Mouse (Mus musculus): Measurements from ENCODE around the gene Aldh3b3. TPM values are rescaled to one million over a fixed set of nuclear protein-coding genes. Genes with fewer than 3 reads are reported as not detected.

The Aldh3b3 gene
- not detected for total RNA-seq (2021)
- long read RNA-seq, experiment 1, result 0 reads
- long read RNA-seq, experiment 2, result 0 reads

- no peak for DNase-seq
- intact Hi-C loops (cut with DNase I; ENCODE audit: low total_unique reads), result no loop called here
Observed at GRCm38 (mm10) chr19:3958470-3958869, at the start of gene Aldh3b3. Aldh3b3 (plus strand) TSS chr19:3958645.

- no peak for DNase-seq
- intact Hi-C loops (cut with DNase I; ENCODE audit: low total_unique reads), result no loop called here
Observed at GRCm38 (mm10) chr19:3910206-3910605, 48.2 kb upstream of the Aldh3b3 start.

- intact Hi-C loops (cut with DNase I; ENCODE audit: low total_unique reads), result no loop called here
- peak; percentile 88 for DNase-seq
Observed at GRCm38 (mm10) chr19:3912337-3913204, 45.9 kb upstream of the Aldh3b3 start, which contains the start of gene Ndufs8. Ndufs8 (minus strand) TSS chr19:3912774.

- no peak for DNase-seq
- intact Hi-C loops (cut with DNase I; ENCODE audit: low total_unique reads), result no loop called here
Observed at GRCm38 (mm10) chr19:3913692-3914091, 44.8 kb upstream of the Aldh3b3 start.

GRCm38 (mm10) chr19:3914535-3914934 lies 43.9 kb upstream of the Aldh3b3 start:
- DNase-seq, result no peak
- intact Hi-C loops (cut with DNase I; ENCODE audit: low total_unique reads), result no loop called here

GRCm38 (mm10) chr19:3916727-3917126 lies 41.7 kb upstream of the Aldh3b3 start:
- no peak for DNase-seq
- intact Hi-C loops (cut with DNase I; ENCODE audit: low total_unique reads), result no loop called here

GRCm38 (mm10) chr19:3919928-3920327 lies 38.5 kb upstream of the Aldh3b3 start:
- no peak for DNase-seq
- intact Hi-C loops (cut with DNase I; ENCODE audit: low total_unique reads), result no loop called here

GRCm38 (mm10) chr19:3922661-3923371 lies 35.6 kb upstream of the Aldh3b3 start:
- peak; percentile 6 for DNase-seq
- intact Hi-C loops (cut with DNase I; ENCODE audit: low total_unique reads), result no loop called here

GRCm38 (mm10) chr19:3923586-3923985 lies 34.9 kb upstream of the Aldh3b3 start:
- DNase-seq, result peak; percentile 78
- intact Hi-C loops (cut with DNase I; ENCODE audit: low total_unique reads), result no loop called here

GRCm38 (mm10) chr19:3924190-3924589 lies 34.3 kb upstream of the Aldh3b3 start:
- DNase-seq, result no peak
- intact Hi-C loops (cut with DNase I; ENCODE audit: low total_unique reads), result no loop called here

- DNase-seq, result no peak
- intact Hi-C loops (cut with DNase I; ENCODE audit: low total_unique reads), result no loop called here
Observed at GRCm38 (mm10) chr19:3924868-3925267, 33.6 kb upstream of the Aldh3b3 start.

- no peak for DNase-seq
- intact Hi-C loops (cut with DNase I; ENCODE audit: low total_unique reads), result no loop called here
Observed at GRCm38 (mm10) chr19:3925859-3926258, 32.6 kb upstream of the Aldh3b3 start.

GRCm38 (mm10) chr19:3926279-3926678 lies 32.2 kb upstream of the Aldh3b3 start:
- intact Hi-C loops (cut with DNase I; ENCODE audit: low total_unique reads), result no loop called here

GRCm38 (mm10) chr19:3926685-3927084 lies 31.8 kb upstream of the Aldh3b3 start:
- no peak for DNase-seq

More at GRCm38 (mm10) chr19:3926279-3926678, 32.2 kb upstream of the Aldh3b3 start:
- DNase-seq, result no peak

GRCm38 (mm10) chr19:3927989-3928388 lies 30.5 kb upstream of the Aldh3b3 start:
- no peak for DNase-seq
- intact Hi-C loops (cut with DNase I; ENCODE audit: low total_unique reads), result no loop called here

More at GRCm38 (mm10) chr19:3926685-3927084, 31.8 kb upstream of the Aldh3b3 start:
- intact Hi-C loops (cut with DNase I; ENCODE audit: low total_unique reads), result no loop called here

GRCm38 (mm10) chr19:3928779-3929178 lies 29.7 kb upstream of the Aldh3b3 start:
- intact Hi-C loops (cut with DNase I; ENCODE audit: low total_unique reads), result no loop called here
- DNase-seq, result no peak

GRCm38 (mm10) chr19:3929211-3929941 lies 29.1 kb upstream of the Aldh3b3 start, which contains the start of gene Aldh3b1:
Aldh3b1 (minus strand) TSS chr19:3929808.
- intact Hi-C loops (cut with DNase I; ENCODE audit: low total_unique reads), result no loop called here
- peak; percentile 90 for DNase-seq

GRCm38 (mm10) chr19:3930262-3931057 lies 28.0 kb upstream of the Aldh3b3 start:
- intact Hi-C loops (cut with DNase I; ENCODE audit: low total_unique reads), result no loop called here
- no peak for DNase-seq

GRCm38 (mm10) chr19:3931716-3932115 lies 26.7 kb upstream of the Aldh3b3 start:
- intact Hi-C loops (cut with DNase I; ENCODE audit: low total_unique reads), result no loop called here
- DNase-seq, result no peak

Measured in gastrocnemius, postnatal 14 days (tissue).